Mouse (Mus musculus) kidney, adult 2 months (tissue): ENCODE measurements at regions not wholly inside any gene's neighbourhood (a gene's known extent, or its start where the extent isn't known, plus 50 kb on each side); places are given as distances from the start of the nearest gene placed in this dataset.

Experiments
- CTCF ChIP-seq: fragments of 200-500 bp; conservative IDR thresholded peaks from 2 replicates; pipeline ENCODE4 v1.5.1; 2011; ENCODE audit warnings: low read depth, mild to moderate bottlenecking, control low read depth, low read length, moderate library complexity, mixed read lengths; ENCODE audit not compliant: insufficient read depth, insufficient read length
- POLR2A ChIP-seq: fragments of 200-500 bp; IDR thresholded peaks from one replicate; pipeline ENCODE4 v1.6.1; 2011; ENCODE audit warnings: low read depth, low read length, control low read depth

- no peak for TF ChIP-seq CTCF
- no peak for TF ChIP-seq POLR2A
Observed at GRCm38 (mm10) chr13:25507355-25507754, 237.1 kb upstream of the Nrsn1 start.
